Mouse (Mus musculus): ENCODE data around the gene Naa20. TPM values are rescaled to one million over a fixed set of nuclear protein-coding genes. Genes with fewer than 3 reads are reported as not detected.

Naa20 gene
- total and polyA plus RNA-seq, 3 experiments = 79.8 to 264 (median 121) TPM

DNA sequence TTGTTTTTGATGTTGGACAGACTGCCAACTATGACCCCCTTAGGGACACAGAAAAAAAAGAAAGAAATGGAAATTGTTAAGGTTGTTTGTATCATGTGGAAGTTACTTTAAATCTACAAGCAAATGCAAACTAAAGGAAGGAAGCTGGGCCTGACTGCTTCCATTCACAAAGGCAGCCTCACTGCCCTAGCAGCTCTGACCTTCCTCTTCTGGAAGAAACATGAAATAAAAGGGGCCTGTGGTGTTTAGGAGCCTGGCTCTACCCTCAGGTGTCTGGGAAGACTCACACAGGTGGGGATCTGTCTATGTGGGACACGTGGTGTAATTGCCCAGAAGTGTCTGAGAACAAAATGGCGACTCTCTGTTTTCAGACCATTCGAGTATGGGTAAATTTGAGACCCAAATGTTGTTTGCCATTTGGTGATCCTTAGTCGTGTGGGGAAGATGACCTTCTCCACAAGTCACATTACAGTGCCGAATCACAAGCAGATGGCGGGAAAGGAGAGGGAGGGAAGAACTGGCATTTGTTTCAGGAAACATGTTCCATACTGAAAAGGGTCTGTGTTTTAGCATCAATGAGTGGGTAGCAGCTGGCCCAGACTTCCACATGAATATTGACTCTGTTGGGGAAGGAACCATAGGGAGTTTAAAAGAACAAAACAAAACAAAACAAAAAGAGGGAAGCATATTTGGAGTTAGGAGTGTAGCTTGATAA lies 13.0 kb upstream of the Naa20 start:
- Histone ChIP-seq H3K27ac (ENCODE audit: insufficient read depth, low read depth) (peak overlapping the region; percentile 8; the same call in 1 of the 2 replicates), H3K4me2 (ENCODE audit: insufficient read depth, low read depth, poor library complexity, severe bottlenecking) (no peak overlapping the region), H3K9me3 (replicated peaks; ENCODE audit: low read length) (no peaks in the 10 kb centered on the region), H3K9ac (ENCODE audit: insufficient read depth, low read depth) (no peak overlapping the region), H3K79me2 (replicated peaks; ENCODE audit: control insufficient read depth, extremely low read depth, insufficient read depth, poor library complexity, severe bottlenecking) (no peaks in the 10 kb centered on the region), H3K27me3 (replicated peaks) (no peaks in the 10 kb centered on the region), H3K4me1 (ENCODE audit: control insufficient read depth in 1 of 2, insufficient read depth in 2 of 2) (peaks cover 10 to 29% of the 10 kb centered on the region in 2 experiments; a peak in 3 of 4 replicates), H3K4me3 (replicated peaks in 1 of 3; ENCODE audit: low read depth in 2 of 3, low read length in 2 of 3, poor library complexity in 1 of 3) (no peak overlapping the region), H3K36me3 (replicated peaks in 1 of 2; ENCODE audit: control insufficient read depth in 1 of 2, insufficient read depth in 1 of 2, low read length in 1 of 2) (no peaks in the 10 kb centered on the region)
- in situ Hi-C loops (cut with MboI; ENCODE audit: low pct_ligation_motif_present, low pct_unique_long_range_greater_than_20kb, low sequenced_read_pairs) (no loop called here), dilution Hi-C loops (cut with MboI; ENCODE audit: extremely low pct_ligation_motif_present, extremely low pct_unique_long_range_greater_than_20kb, low sequenced_read_pairs) (no loop called here)
- DNase-seq (ENCODE audit: extremely low read depth) = no peak
- no peak for TF ChIP-seq MEF2A (IDR thresholded peaks at IDR 0.05; ENCODE audit: borderline replicate concordance, low read depth, low read length)
- TF ChIP-seq POLR2AphosphoS2 (IDR thresholded peaks at IDR 0.05; ENCODE audit: low read depth, low read length) = no peak
- no peak for TF ChIP-seq MAZ (IDR thresholded peaks at IDR 0.05; ENCODE audit: low read depth, low read length)
- no peak; the same call in 1 of the 2 replicates for TF ChIP-seq MAX (IDR thresholded peaks at IDR 0.05; ENCODE audit: low read length)
- no peak for TF ChIP-seq SMC3 (IDR thresholded peaks at IDR 0.05; ENCODE audit: low read depth, low read length)
- TF ChIP-seq GABPA (IDR thresholded peaks at IDR 0.05; ENCODE audit: insufficient replicate concordance, low read depth, low read length) = no peak
- TF ChIP-seq USF1 (IDR thresholded peaks at IDR 0.05; ENCODE audit: low read depth, low read length) = no peak
- no peak for TF ChIP-seq ELF1 (IDR thresholded peaks at IDR 0.05; ENCODE audit: low read depth, low read length)
- no peak for TF ChIP-seq E2F4 (IDR thresholded peaks at IDR 0.05; ENCODE audit: insufficient replicate concordance, low read depth, low read length)
- TF ChIP-seq SIN3A (IDR thresholded peaks at IDR 0.05; ENCODE audit: low read length) = no peak
- no peak for TF ChIP-seq MAFK (IDR thresholded peaks at IDR 0.05; ENCODE audit: insufficient replicate concordance, low read length)
- TF ChIP-seq ZNF384 (IDR thresholded peaks at IDR 0.05; ENCODE audit: low read depth, low read length) = no peak
- TF ChIP-seq NELFE (IDR thresholded peaks at IDR 0.05; ENCODE audit: low read depth, low read length) = no peak
- TF ChIP-seq NRF1 (IDR thresholded peaks at IDR 0.05; ENCODE audit: low read depth, low read length) = no peak
- TF ChIP-seq UBTF (IDR thresholded peaks at IDR 0.05; ENCODE audit: low read depth, low read length) = no peak
- no peak for TF ChIP-seq RAD21 (IDR thresholded peaks at IDR 0.05; ENCODE audit: low read depth, low read length)
- TF ChIP-seq MYC (IDR thresholded peaks at IDR 0.05; ENCODE audit: low read depth, low read length) = no peak
- TF ChIP-seq RCOR1 (conservative IDR thresholded peaks at IDR 0.05; ENCODE audit: low read depth, low read length) = no peak

DNA sequence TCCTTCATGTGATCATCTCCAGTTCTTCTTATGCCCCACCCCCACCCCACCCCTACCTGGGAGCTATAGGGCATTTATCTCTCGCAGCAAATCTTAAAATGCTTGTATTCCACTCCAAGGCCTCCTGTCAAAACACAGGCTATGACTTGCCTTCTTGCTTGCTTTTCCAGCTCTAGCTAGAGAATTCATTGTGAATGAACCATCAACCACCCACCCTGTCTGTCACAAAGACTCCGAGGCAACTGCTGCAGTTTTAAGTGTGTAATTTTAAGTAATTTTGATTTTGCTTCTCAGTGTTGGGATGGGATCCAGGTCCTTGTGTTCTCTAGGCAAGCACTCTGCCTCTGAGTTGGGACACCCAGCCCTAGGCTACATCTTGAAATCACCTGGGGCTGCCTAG lies 11.3 kb upstream of the Naa20 start:
- peaks cover 10 to 29% of the 10 kb centered on the region in 2 experiments; a peak in 3 of 4 replicates for H3K4me1 ChIP-seq (ENCODE audit: control insufficient read depth in 1 of 2, insufficient read depth in 2 of 2)
- no peak overlapping the region for H3K27ac ChIP-seq (ENCODE audit: insufficient read depth, low read depth)
- in situ Hi-C loops (cut with MboI; ENCODE audit: low pct_ligation_motif_present, low pct_unique_long_range_greater_than_20kb, low sequenced_read_pairs) = no loop called here

More for the DNA sequence above, 11.3 kb upstream of the Naa20 start:
- H3K9ac ChIP-seq (ENCODE audit: insufficient read depth, low read depth) = no peak overlapping the region
- no peaks in the 10 kb centered on the region for H3K79me2 ChIP-seq (replicated peaks; ENCODE audit: control insufficient read depth, extremely low read depth, insufficient read depth, poor library complexity, severe bottlenecking)
- H3K4me3 ChIP-seq (replicated peaks in 1 of 3; ENCODE audit: low read depth in 2 of 3, low read length in 2 of 3, poor library complexity in 1 of 3) = no peak overlapping the region
- H3K9me3 ChIP-seq (replicated peaks; ENCODE audit: low read length) = no peaks in the 10 kb centered on the region
- TF ChIP-seq CHD2 (IDR thresholded peaks at IDR 0.05; ENCODE audit: low read length) (no peak), ETS1 (conservative IDR thresholded peaks at IDR 0.05; ENCODE audit: low read depth, low read length) (no peak), PAX5 (IDR thresholded peaks at IDR 0.05; ENCODE audit: low read length) (no peak), E2F4 (IDR thresholded peaks at IDR 0.05; ENCODE audit: insufficient replicate concordance, low read depth, low read length) (no peak), HCFC1 (IDR thresholded peaks at IDR 0.05; ENCODE audit: low read depth, low read length) (no peak), NELFE (IDR thresholded peaks at IDR 0.05; ENCODE audit: low read depth, low read length) (no peak)
- DNase-seq (ENCODE audit: extremely low read depth) = no peak
- H3K36me3 ChIP-seq (replicated peaks in 1 of 2; ENCODE audit: control insufficient read depth in 1 of 2, insufficient read depth in 1 of 2, low read length in 1 of 2) = no peaks in the 10 kb centered on the region
- H3K4me2 ChIP-seq (ENCODE audit: insufficient read depth, low read depth, poor library complexity, severe bottlenecking) = no peak overlapping the region
- H3K27me3 ChIP-seq (replicated peaks) = no peaks in the 10 kb centered on the region
- dilution Hi-C loops (cut with MboI; ENCODE audit: extremely low pct_ligation_motif_present, extremely low pct_unique_long_range_greater_than_20kb, low sequenced_read_pairs) = no loop called here

Data from CH12.LX (cell line).